Mouse (Mus musculus): Measurements from ENCODE around the gene Ccl25.
"Not testable (repeated sequence)": the region's sequence is repeated elsewhere in the genome, so short reads cannot be mapped to it uniquely, and the experiment has no call there.

Ccl25 gene

GRCm38 (mm10) chr8:4340207-4340606 is 15.2 kb downstream of the Ccl25 start:
- DNase-seq (ENCODE audit: low read depth, low spot score), result no peak

GRCm38 (mm10) chr8:4347661-4348060 is 22.7 kb downstream of the Ccl25 start:
- DNase-seq (ENCODE audit: low read depth, low spot score), result no peak

GRCm38 (mm10) chr8:4348275-4348674 is 23.3 kb downstream of the Ccl25 start:
- DNase-seq (ENCODE audit: low read depth, low spot score), result no peak

- DNase-seq (ENCODE audit: low read depth, low spot score), result no peak
Observed at GRCm38 (mm10) chr8:4349335-4349734, 24.3 kb downstream of the Ccl25 start.

- no peak for DNase-seq (ENCODE audit: low read depth, low spot score)
Observed at GRCm38 (mm10) chr8:4350618-4351017, 25.6 kb downstream of the Ccl25 start.

- DNase-seq (ENCODE audit: low read depth, low spot score), result not testable (repeated sequence)
Observed at GRCm38 (mm10) chr8:4352562-4352961, 27.6 kb downstream of the Ccl25 start.

GRCm38 (mm10) chr8:4353741-4354140 is 28.7 kb downstream of the Ccl25 start:
- no peak for DNase-seq (ENCODE audit: low read depth, low spot score)

GRCm38 (mm10) chr8:4354516-4354915 is 29.5 kb downstream of the Ccl25 start:
- no peak for DNase-seq (ENCODE audit: low read depth, low spot score)

GRCm38 (mm10) chr8:4355455-4355854 is 30.4 kb downstream of the Ccl25 start:
- no peak for DNase-seq (ENCODE audit: low read depth, low spot score)

- no peak for DNase-seq (ENCODE audit: low read depth, low spot score)
Observed at GRCm38 (mm10) chr8:4359362-4359761, 34.4 kb downstream of the Ccl25 start.

- no peak for DNase-seq (ENCODE audit: low read depth, low spot score)
Observed at GRCm38 (mm10) chr8:4360922-4361321, 35.9 kb downstream of the Ccl25 start.

- DNase-seq (ENCODE audit: low read depth, low spot score), result no peak
Observed at GRCm38 (mm10) chr8:4366189-4366588, 41.2 kb downstream of the Ccl25 start.

- no peak for DNase-seq (ENCODE audit: low read depth, low spot score)
Observed at GRCm38 (mm10) chr8:4367808-4368207, 42.8 kb downstream of the Ccl25 start.

- DNase-seq (ENCODE audit: low read depth, low spot score), result no peak
Observed at GRCm38 (mm10) chr8:4368470-4368869, 43.5 kb downstream of the Ccl25 start.

- no peak for DNase-seq (ENCODE audit: low read depth, low spot score)
Observed at GRCm38 (mm10) chr8:4370078-4370477, 45.1 kb downstream of the Ccl25 start.

GRCm38 (mm10) chr8:4372657-4373056 is 47.6 kb downstream of the Ccl25 start:
- DNase-seq (ENCODE audit: low read depth, low spot score), result no peak

GRCm38 (mm10) chr8:4401442-4401841 is 76.4 kb downstream of the Ccl25 start:
- no peak for DNase-seq (ENCODE audit: low read depth, low spot score)

- DNase-seq (ENCODE audit: low read depth, low spot score), result no peak
Observed at GRCm38 (mm10) chr8:4403960-4404879, 79.2 kb downstream of the Ccl25 start.

- no peak for DNase-seq (ENCODE audit: low read depth, low spot score)
Observed at GRCm38 (mm10) chr8:4404880-4405261, 79.9 kb downstream of the Ccl25 start.

- not testable (repeated sequence) for DNase-seq (ENCODE audit: low read depth, low spot score)
Observed at GRCm38 (mm10) chr8:4408425-4408824, 83.4 kb downstream of the Ccl25 start.
